Mouse (Mus musculus): ENCODE results near the gene Cnr2. TPM values are rescaled to one million over a fixed set of nuclear protein-coding genes. Genes with fewer than 3 reads are reported as not detected.
"Not testable (repeated sequence)": the region's sequence is repeated elsewhere in the genome, so short reads cannot be mapped to it uniquely, and the experiment has no call there.

Gene Cnr2
- total RNA-seq, 2 experiments from 2014 or later: 19.4 TPM

DNA sequence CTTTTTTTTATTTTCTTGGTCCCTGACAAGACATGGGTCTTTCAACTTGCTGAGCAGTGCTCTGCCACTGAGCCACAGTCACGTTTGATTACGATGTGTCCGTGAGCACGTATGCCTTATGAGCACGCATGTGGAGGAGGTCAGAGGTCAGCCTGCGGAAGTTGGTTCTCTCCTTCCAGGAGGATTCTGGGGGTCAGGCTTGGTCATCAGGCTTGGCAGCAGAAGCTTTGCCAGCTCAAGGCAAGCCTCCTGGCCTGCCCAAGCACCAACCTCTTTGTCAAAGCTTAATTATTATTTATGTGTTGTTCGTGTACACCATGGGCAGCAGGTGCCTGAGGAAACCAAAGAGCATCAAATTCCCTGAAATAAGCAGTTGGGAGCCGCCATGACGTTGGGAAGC is 33.2 kb downstream of the Cnr2 start:
- no peak for ATAC-seq (replicated peaks; ENCODE audit: low FRiP score, low TSS enrichment, poor library complexity, severe bottlenecking)

GRCm38 (mm10) chr4:135929405-135929804 is 34.2 kb downstream of the Cnr2 start:
- no peak for ATAC-seq (replicated peaks; ENCODE audit: low FRiP score, low TSS enrichment, poor library complexity, severe bottlenecking)

DNA sequence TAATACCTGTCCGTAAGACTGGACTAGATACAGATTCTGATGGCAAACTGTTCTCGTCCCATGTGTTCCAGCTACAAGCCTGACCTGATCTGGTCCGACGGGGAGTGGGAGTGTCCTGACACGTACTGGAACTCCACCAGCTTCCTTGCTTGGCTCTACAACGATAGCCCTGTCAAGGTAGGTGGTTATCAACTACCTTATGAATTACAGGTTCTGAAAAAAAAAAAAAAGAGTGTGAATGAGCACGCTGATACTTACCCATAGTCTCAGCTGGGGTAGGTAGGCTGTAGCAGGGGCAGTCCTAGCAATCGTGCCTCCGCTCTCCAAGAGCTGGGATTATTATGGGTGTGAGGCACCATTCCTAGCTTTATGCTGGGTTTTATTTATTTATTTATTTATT is 34.6 kb downstream of the Cnr2 start:
- no peak for ATAC-seq (replicated peaks; ENCODE audit: low FRiP score, low TSS enrichment, poor library complexity, severe bottlenecking)

DNA sequence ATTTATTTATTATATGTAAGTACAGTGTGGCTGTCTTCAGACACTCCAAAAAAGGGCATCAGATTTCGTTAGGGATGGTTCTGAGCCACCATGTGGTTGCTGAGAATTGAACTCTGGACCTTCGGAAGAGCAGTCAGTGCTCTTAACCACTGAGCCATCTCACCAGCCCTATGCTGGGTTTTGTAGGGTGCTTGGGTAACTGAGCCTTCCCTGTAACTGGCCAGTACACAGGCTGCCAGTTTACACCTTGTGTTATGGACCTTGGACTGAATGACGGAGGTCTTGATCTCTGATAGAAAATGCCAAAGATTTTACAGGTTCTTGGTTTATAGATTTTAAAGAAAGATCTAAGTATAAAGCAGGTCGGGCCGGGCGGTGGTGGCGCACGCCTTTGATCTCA is 35.0 kb downstream of the Cnr2 start:
- ATAC-seq (replicated peaks; ENCODE audit: low FRiP score, low TSS enrichment, poor library complexity, severe bottlenecking): no peak

- peak; percentile 42; the same call in 1 of the 2 replicates for ATAC-seq (replicated peaks; ENCODE audit: low FRiP score, low TSS enrichment, poor library complexity, severe bottlenecking)
These were observed 36.6 kb downstream of the Cnr2 start for GRCm38 (mm10) chr4:135931832-135932231.

- peak; percentile 72 for ATAC-seq (replicated peaks; ENCODE audit: low FRiP score, low TSS enrichment, poor library complexity, severe bottlenecking)
These were observed 39.7 kb downstream of the Cnr2 start for GRCm38 (mm10) chr4:135934708-135935500.

DNA sequence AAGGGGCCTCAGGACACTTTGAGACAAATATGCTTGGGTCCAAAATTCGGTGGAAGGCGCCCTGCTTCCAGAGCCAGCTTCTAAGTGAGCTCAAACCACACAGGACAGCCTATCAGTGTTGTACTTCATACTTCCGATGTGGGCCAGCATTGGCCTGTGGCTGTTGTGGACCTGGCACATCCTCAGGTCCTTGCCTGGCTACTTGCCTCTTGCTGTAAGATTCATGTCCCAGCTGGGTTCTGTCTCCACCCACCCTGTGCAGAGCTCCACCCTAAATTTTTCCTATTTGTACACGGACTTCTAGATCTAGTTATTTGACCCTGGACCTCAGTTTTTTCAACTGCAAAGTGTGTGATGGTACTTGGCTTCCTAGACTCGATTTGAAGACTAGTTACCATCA is 40.3 kb downstream of the Cnr2 start:
- no peak for ATAC-seq (replicated peaks; ENCODE audit: low FRiP score, low TSS enrichment, poor library complexity, severe bottlenecking)

DNA sequence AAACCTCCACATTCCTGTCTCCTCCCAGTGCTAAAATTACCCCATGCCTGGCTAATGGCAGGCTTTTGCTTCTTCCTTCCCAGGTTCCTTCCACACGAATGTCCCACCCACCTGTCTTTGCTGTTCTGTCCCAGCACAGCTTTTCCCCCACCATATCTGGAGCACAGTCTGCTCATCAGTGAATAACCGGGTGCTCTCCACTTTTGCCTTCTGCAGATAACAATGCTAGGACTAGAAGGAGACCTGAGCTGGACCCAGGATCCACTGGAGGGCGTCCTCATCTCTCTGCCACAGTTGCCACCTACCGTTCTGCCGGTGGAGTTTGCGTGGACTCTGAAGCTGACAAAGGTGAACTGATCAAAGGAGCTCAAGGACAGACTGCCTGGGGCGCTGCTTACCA is 43.7 kb downstream of the Cnr2 start:
- ATAC-seq (replicated peaks; ENCODE audit: low FRiP score, low TSS enrichment, poor library complexity, severe bottlenecking): peak; percentile 50

DNA sequence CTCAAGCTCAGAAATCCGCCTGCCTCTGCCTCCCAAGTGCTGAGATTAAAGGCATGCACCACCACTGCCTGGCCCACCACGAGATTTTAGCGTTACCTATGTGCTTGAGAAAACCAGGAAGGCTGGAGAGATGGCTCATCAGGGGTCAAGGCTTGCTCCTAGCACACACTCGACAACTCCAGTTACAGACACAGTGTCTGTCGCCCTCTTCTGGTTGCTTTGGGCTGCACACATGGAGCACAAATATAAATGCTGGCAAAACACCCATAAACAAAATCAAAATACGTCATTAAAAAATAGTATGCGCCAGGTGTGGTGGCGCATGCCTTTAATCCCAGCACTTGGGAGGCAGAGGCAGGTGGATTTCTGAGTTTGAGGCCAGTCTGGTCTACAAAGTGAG is 45.8 kb downstream of the Cnr2 start:
- not testable (repeated sequence) for ATAC-seq (replicated peaks; ENCODE audit: low FRiP score, low TSS enrichment, poor library complexity, severe bottlenecking)

DNA sequence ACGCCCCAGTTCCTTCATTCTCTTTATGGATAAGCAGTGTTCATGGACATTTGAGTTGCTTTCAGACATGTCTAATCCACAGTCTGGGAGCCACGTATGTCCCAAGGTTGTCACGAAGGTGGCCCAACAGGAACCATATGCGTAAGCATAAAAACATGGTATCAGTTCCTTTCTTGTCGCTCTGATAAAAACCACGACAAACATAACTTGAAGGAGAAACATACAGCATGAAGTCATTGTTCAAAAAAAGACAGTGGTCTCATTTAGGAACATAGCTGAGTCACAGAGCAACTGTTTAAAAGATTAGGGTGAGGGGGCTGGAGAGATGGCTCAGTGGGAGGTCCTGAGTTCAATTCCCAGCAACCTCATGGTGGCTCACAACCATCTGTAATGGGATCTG is 47.0 kb downstream of the Cnr2 start:
- no peak for ATAC-seq (replicated peaks; ENCODE audit: low FRiP score, low TSS enrichment, poor library complexity, severe bottlenecking)

GRCm38 (mm10) chr4:135943389-135943788 is 48.2 kb downstream of the Cnr2 start:
- no peak for ATAC-seq (replicated peaks; ENCODE audit: low FRiP score, low TSS enrichment, poor library complexity, severe bottlenecking)

- ATAC-seq (replicated peaks; ENCODE audit: low FRiP score, low TSS enrichment, poor library complexity, severe bottlenecking): no peak; the same call in 1 of the 2 replicates
These were observed 50.5 kb downstream of the Cnr2 start for GRCm38 (mm10) chr4:135945706-135946105.

DNA sequence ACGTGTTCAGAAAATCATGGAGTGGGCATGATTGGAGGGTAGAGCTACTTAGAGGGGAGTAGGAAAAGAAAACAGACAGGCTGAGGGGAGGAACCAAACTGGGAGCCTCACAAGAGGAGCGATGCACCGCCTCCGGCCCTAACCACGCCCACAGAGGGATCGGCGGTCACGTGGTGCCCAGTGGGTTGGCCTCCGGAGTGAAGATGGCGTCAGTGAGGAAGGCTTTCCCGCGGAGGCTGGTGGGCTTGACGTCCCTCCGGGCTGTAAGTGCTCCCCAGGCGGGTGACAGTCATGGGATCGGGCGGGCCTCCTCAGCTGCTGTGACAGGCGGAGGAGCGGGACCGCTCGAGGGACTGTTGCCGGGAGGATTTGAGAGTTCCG is 51.1 kb downstream of the Cnr2 start, which contains the start of gene Hmgcl:
Gene Hmgcl, plus strand, starts transcription at position 171 of the 381 bp plus-strand sequence.
- ATAC-seq (replicated peaks; ENCODE audit: low FRiP score, low TSS enrichment, poor library complexity, severe bottlenecking): peak; percentile 99

DNA sequence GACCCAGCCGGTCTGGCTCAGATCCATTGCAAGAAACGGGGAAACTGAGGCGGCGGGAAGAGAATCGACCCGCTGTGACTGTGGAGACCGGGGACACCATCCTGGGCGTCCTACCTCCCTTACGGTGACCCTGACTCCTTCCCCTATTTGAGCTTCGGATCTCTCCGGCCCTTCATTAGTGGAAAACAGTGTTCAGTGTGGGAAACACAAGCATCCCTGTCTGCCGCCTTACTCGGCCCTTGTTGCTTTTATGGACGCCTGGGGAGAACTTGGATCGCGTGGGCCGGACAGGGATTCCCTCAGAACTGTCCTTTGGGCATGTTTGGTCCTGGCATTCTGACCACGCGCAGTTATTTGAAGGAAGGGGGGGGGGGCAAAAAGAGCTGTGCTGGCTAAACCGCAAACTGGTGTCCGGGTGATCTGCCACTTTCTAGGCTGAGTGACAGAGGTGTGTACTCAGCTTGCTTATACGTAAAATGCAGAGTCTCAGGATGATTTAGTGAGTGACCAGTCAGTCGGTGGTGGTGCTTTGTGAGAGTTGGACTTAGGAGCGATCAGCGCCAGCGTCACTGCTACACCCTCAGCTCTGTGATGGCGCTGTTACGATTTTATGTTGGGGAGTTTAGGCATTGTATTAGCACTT is 51.6 kb downstream of the Cnr2 start:
- peak; percentile 19 for ATAC-seq (replicated peaks; ENCODE audit: low FRiP score, low TSS enrichment, poor library complexity, severe bottlenecking)

- no peak for ATAC-seq (replicated peaks; ENCODE audit: low FRiP score, low TSS enrichment, poor library complexity, severe bottlenecking)
These were observed 52.9 kb downstream of the Cnr2 start for GRCm38 (mm10) chr4:135948142-135948541.

DNA sequence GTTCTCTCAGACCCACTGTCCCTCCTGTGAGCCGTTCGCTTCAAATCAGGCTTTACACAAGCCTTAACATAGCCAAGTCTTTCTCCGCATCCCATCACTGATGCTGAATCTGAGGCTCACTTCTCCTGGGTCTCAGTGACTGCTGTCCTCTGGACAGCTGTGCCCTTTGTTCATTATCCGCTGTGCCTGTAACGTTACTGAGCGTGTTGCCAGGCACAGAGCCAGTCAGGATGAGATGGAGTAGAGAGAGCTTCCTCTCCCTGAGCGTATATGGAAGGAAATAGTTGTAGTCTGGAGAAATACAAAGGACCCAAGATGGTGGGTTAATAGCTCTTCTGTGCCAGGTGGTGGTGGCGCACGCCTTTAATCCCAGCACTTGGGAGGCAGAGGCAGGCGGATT is 54.3 kb downstream of the Cnr2 start:
- no peak for ATAC-seq (replicated peaks; ENCODE audit: low FRiP score, low TSS enrichment, poor library complexity, severe bottlenecking)

DNA sequence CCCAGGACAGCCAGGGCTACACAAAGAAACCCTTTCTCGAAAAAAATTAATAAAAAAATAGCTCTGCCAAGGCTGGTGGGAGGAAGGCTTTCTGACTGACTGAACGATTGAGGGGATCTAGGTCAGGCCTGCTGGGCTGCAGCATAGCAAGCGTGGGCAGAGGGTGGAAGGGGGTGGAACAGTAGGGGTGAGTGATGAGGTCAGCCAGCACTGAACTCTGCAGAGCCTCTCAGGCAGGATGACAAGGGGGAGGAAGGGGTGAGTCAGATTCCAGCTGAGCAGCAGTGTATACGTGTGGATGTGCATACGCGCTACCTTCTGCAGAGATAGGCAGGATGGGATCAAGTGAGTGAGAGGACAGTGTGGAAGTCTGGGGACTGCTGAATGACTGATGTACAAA is 54.7 kb downstream of the Cnr2 start:
- ATAC-seq (replicated peaks; ENCODE audit: low FRiP score, low TSS enrichment, poor library complexity, severe bottlenecking): no peak

DNA sequence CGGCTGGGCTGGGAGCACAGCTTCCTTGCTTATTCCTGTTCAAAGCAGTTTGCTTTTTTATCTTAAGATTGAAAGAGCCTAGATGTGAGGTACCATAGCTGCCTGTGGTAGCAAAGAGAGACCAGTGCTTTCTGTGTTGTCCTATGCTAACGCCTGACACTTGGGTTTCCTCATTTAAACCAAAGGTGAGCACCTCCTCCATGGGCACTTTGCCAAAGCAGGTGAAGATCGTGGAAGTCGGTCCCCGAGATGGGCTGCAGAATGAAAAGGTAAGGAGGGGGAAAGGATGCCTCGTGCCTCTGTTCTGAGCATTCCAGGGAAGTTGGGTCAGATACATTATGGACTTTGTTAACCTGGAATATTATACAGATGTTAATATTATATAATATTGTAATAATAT is 55.2 kb downstream of the Cnr2 start:
- no peak for ATAC-seq (replicated peaks; ENCODE audit: low FRiP score, low TSS enrichment, poor library complexity, severe bottlenecking)

GRCm38 (mm10) chr4:135951505-135951904 is 56.3 kb downstream of the Cnr2 start:
- ATAC-seq (replicated peaks; ENCODE audit: low FRiP score, low TSS enrichment, poor library complexity, severe bottlenecking): no peak

DNA sequence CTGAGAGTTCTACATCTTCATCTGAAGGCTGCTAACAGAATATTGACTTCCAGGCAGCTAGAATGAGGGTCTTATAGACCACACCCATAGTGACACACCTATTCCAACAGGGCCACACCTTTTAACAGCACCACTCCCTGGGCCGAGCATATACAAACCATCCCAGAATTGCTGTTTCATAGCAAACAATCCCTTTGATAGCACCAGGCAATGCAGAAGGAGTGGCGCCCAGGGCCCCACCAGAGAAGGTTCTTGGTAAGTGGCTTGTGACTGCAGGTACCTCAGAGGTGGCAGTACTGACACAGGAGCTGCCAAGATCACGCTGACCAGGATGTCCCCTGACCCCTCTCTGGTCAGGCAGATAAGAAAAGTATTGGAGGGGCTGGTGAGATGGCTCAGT is 58.0 kb downstream of the Cnr2 start:
- ATAC-seq (replicated peaks; ENCODE audit: low FRiP score, low TSS enrichment, poor library complexity, severe bottlenecking): no peak

- ATAC-seq (replicated peaks; ENCODE audit: low FRiP score, low TSS enrichment, poor library complexity, severe bottlenecking): peak; percentile 69; the same call in 1 of the 2 replicates
These were observed 59.0 kb downstream of the Cnr2 start for GRCm38 (mm10) chr4:135954241-135954640.
